Mouse (Mus musculus) neural tube, embryonic 13.5 days (tissue): ENCODE results near the gene Dnajc21. TPM values are rescaled to one million over a fixed set of nuclear protein-coding genes. Genes with fewer than 3 reads are reported as not detected.
A peak's percentile ranks its signal among the peaks of the same experiment; 100 is the strongest.

Experiments used
- ATAC-seq: fragments of 200-750 bp; cut with Nextera tagmentation; 2 replicates; pipeline ENCODE4 v1.8.0; 2017; ENCODE audit warnings: low read depth, mild to moderate bottlenecking, moderate TSS enrichment, moderate library complexity
- H3K27ac ChIP-seq: fragments of 300-500 bp; sonication (generic); replicated peaks from 2 replicates; pipeline ENCODE4 v1.5.1; 2015; ENCODE audit warnings: moderate library complexity, mild to moderate bottlenecking, inconsistent platforms
- H3K27me3 ChIP-seq: fragments of 300-500 bp; sonication (generic); 2 replicates; pipeline ENCODE4 v1.6.1; 2015; ENCODE audit warnings: mild to moderate bottlenecking, inconsistent platforms
- H3K36me3 ChIP-seq: fragments of 300-500 bp; sonication (generic); 2 replicates; pipeline ENCODE4 v1.6.1; 2015; ENCODE audit warnings: mild to moderate bottlenecking, inconsistent platforms
- H3K4me1 ChIP-seq: fragments of 300-500 bp; sonication (generic); replicated peaks from 2 replicates; pipeline ENCODE4 v1.6.1; 2015; ENCODE audit warnings: inconsistent platforms
- H3K4me2 ChIP-seq: fragments of 300-500 bp; sonication (generic); 2 replicates; pipeline ENCODE4 v1.6.1; 2015; ENCODE audit warnings: inconsistent platforms, mild to moderate bottlenecking, moderate library complexity
- H3K4me3 ChIP-seq: fragments of 300-500 bp; sonication (generic); 2 replicates; pipeline ENCODE4 v1.5.1; 2015; ENCODE audit warnings: mild to moderate bottlenecking, inconsistent platforms
- H3K9ac ChIP-seq: fragments of 300-500 bp; sonication (generic); 2 replicates; pipeline ENCODE4 v1.6.1; 2015; ENCODE audit warnings: moderate library complexity, mild to moderate bottlenecking, inconsistent platforms
- H3K9me3 ChIP-seq: fragments of 300-500 bp; sonication (generic); 2 replicates; pipeline ENCODE4 v1.6.1; 2016; ENCODE audit warnings: inconsistent platforms
- WGBS: fragments of 180-500 bp; shearing (Covaris S2); methylation state at CpG from one replicate; pipeline ENCODE4 v1.1.7; 2015; 5-methylcytosine and 5-hydroxymethylcytosine counted together
- polyA plus RNA-seq: library from polyadenylated mRNA; unstranded; fragments of >200 nt; fragmentation: Nextera tagmentation; extraction: Ambion mirVana; gene quantifications from 2 replicates; pipeline ENCODE4 v1.2.1, GENCODE M21; 2015

Gene Dnajc21
- polyA plus RNA-seq, 1 experiment from 2014 or later, result 12.5 TPM

DNA sequence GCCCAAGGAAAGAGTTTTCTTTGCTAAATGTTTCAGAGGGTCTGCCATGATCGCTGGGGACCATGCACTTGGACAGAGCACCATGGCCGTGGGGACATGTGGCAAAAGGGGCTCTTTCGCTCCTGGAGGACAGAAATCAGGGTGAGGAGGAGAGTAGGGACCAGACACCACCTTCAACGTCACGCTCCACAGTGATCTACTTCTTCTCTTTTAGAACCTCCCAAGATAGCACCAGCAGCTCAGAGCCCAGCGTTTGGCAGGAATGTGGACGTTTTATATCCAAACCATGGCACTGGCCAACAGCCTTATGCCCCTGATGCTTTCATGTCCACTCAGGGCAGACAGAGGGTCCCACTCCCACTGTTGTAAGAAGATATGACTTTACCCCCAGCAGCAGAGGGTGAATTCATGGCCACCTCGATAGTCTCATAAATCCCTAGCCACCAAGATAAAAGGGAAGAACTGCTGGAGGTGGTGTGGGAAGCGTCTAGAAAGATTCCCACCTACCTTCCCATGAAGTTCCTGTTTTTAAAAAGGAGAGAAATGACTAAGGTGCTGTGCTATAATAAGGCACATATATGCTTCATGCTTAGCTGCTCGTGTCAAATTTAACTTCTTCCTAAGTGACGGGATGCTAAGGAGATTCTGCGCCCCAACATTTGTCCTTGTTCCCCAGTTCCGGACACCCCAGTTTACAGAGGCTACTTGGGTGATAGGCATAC, 43.6 kb downstream of the Dnajc21 start:
- no peak overlapping the region for H3K4me2 ChIP-seq
- no peak overlapping the region for H3K9ac ChIP-seq
- peaks cover 4% of the 10 kb centered on the region for H3K4me1 ChIP-seq
- H3K4me3 ChIP-seq, result no peak overlapping the region
- no peak for ATAC-seq
- H3K27me3 ChIP-seq, result no peaks in the 10 kb centered on the region; the same call in 1 of the 2 replicates
- no peaks in the 10 kb centered on the region for H3K36me3 ChIP-seq
- no peak overlapping the region for H3K27ac ChIP-seq
- 93% methylated on average over 13 of the region's 13 CpGs for WGBS
- 0 out of 2 replicates have a peak, but pooled peaks cover 3% of the 10 kb centered on the region for H3K9me3 ChIP-seq

DNA sequence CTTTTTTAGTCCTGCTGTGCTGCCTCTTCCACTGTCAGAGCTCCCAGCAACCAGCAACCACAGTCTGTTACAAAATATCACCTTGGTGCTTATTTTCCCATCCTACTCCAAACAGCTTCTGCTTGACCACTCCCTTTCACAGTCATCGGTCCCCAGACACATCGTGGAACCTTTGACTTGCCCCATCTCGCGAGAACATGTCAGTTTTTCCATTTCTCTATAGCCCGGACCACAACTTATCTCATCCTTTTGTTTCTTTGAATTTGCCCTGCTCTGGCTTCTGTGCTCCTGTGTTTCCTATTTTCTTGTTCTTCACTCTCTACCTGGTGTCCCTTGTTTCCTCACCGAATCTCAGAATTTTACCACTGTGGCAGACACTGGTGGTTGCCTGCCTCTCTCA, 44.2 kb downstream of the Dnajc21 start:
- H3K9ac ChIP-seq, result no peak overlapping the region
- H3K36me3 ChIP-seq, result no peaks in the 10 kb centered on the region
- H3K4me3 ChIP-seq, result no peak overlapping the region
- no peak overlapping the region for H3K4me2 ChIP-seq
- H3K27me3 ChIP-seq, result no peaks in the 10 kb centered on the region; the same call in 1 of the 2 replicates
- H3K27ac ChIP-seq, result no peak overlapping the region
- peaks cover 10% of the 10 kb centered on the region for H3K4me1 ChIP-seq
- 0 out of 2 replicates have a peak, but pooled peaks cover 3% of the 10 kb centered on the region for H3K9me3 ChIP-seq
- ATAC-seq, result no peak
- 89% methylated on average over 6 of the region's 6 CpGs for WGBS

DNA sequence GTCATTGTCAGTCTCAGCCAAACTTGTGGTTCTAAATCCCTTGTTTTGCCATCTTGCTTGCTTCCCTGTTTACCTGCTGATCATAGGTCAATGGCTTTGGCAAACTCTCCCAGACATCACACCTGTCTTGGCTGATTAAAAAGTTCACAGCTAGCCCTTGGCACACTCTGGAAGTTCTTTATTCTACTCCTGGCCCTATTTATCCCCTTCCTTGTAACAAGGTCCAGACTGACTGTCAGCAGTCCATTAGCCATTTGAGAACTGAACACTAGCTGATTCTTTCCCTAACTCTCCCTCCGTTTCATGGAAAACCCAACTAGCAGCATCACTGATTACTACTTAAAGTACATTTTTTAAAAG, 48.6 kb downstream of the Dnajc21 start:
- H3K4me1 ChIP-seq, result peaks cover 14% of the 10 kb centered on the region
- H3K9me3 ChIP-seq, result no peaks in the 10 kb centered on the region
- H3K4me3 ChIP-seq, result no peak overlapping the region
- ATAC-seq, result peak; percentile 45; the same call in 1 of the 2 replicates
- H3K4me2 ChIP-seq, result no peak overlapping the region
- no peak overlapping the region for H3K9ac ChIP-seq
- H3K27me3 ChIP-seq, result no peaks in the 10 kb centered on the region; the same call in 1 of the 2 replicates
- no peaks in the 10 kb centered on the region for H3K36me3 ChIP-seq
- 22% methylated on average over 1 of the region's 1 CpGs for WGBS
- H3K27ac ChIP-seq, result no peak overlapping the region

DNA sequence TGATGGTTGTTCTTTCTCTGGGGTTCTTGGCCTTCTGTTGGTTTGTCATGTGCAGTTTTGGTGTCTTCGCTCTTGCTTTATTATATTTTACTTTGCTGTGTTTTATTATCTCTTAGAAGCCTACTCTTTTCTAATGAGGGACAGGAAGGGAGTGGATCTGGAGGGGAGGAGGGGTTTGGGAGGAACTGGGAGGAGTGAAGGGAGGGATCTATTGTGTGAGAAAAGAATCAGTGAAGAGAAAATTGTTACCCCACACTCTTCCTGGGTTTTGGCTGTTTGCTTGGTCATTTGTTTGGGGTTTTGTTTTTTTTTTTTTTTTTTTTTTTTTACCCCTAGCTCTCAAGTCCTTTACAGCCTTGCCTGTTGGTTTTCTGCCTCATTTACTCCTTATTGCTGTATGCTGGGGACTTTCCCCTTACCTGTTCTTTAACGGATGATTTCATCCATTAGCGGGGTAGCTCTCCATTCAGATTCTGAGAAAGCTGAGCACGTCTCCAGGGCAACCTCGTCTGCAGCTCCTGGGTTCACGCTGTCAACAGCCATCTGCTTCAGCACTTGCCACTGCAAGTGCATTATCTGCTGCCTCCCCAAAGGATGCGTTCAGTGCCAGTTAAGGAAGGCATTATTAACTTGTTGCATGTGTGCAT, 49.1 kb downstream of the Dnajc21 start:
- no peaks in the 10 kb centered on the region; the same call in 1 of the 2 replicates for H3K27me3 ChIP-seq
- H3K4me1 ChIP-seq, result peaks cover 14% of the 10 kb centered on the region
- peak; percentile 86 for ATAC-seq
- H3K4me3 ChIP-seq, result no peak overlapping the region
- H3K4me2 ChIP-seq, result no peak overlapping the region
- no peaks in the 10 kb centered on the region for H3K9me3 ChIP-seq
- WGBS, result 11% methylated on average over 7 of the region's 7 CpGs
- H3K36me3 ChIP-seq, result no peaks in the 10 kb centered on the region
- H3K9ac ChIP-seq, result no peak overlapping the region
- H3K27ac ChIP-seq, result no peak overlapping the region

DNA sequence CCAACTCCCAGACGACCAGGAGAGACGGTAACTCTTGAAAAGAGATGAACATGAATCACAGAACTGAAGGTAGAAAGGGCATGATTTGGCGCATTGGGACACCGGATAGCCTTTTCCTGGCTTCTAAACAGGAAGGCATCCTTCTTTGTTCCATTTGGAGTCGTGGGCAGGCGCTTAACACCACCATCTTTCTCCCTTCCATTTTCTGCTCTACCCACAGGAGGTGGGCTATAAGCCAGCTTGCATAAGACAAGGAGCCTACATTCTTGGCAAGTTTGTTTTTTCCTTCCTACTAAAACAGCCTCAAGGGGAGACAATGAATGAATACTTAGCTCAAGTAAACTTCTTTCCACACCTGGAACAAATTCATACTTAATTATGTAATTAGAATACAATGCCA, 56.7 kb downstream of the Dnajc21 start:
- Histone ChIP-seq H3K4me2 (no peak overlapping the region), H3K9me3 (no peaks in the 10 kb centered on the region), H3K9ac (no peak overlapping the region), H3K4me1 (no peaks in the 10 kb centered on the region), H3K4me3 (no peak overlapping the region), H3K27me3 (no peaks in the 10 kb centered on the region), H3K27ac (no peak overlapping the region), H3K36me3 (no peaks in the 10 kb centered on the region)
- 89% methylated on average over 6 of the region's 6 CpGs for WGBS
- ATAC-seq, result no peak

DNA sequence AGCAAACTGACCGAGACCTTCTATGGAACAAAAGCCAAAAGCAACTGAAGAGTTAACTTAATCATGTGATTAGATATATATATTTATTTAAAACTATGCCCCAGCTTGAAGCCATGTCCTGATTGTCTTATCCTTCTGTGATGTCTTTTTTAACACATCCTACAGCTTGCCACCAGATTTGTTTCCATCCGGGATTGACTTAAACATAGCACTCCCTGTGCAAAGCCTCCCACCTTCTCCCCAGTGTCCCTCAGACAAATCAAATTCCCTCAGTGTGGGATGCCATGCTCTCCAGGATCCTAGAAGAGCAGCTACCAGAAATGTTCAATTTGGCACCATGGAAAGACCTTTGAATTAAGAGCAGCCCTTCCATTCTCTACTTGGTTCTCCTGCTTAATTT, 59.4 kb downstream of the Dnajc21 start:
- no peaks in the 10 kb centered on the region for H3K36me3 ChIP-seq

DNA sequence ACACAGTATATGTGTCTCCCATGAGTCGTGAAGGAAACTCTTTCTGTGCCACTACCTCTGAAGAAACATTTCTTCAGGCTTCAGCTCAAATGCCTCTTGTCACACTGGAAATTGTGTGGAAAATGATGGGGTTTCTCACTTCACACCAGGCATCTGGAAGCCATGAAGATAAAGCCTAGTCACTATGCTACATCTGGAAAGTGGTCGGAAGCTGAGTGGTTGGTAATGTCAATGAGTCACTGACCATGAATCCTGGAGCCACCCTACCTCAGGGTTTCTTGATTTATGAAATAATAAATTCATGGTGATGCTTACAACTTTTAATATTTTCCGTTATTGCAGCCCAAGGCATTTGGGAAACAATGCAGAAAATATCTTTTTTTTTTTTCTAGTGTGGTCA, 60.5 kb downstream of the Dnajc21 start:
- Histone ChIP-seq H3K4me2 (no peak overlapping the region), H3K9me3 (no peaks in the 10 kb centered on the region), H3K4me3 (no peak overlapping the region), H3K27ac (no peak overlapping the region), H3K27me3 (no peaks in the 10 kb centered on the region), H3K36me3 (no peaks in the 10 kb centered on the region), H3K4me1 (no peaks in the 10 kb centered on the region), H3K9ac (no peak overlapping the region)
- WGBS, result 88% methylated on average over 3 of the region's 3 CpGs
- no peak for ATAC-seq

More for the DNA sequence above, 59.4 kb downstream of the Dnajc21 start:
- Histone ChIP-seq H3K4me1 (no peaks in the 10 kb centered on the region), H3K27me3 (no peaks in the 10 kb centered on the region), H3K27ac (no peak overlapping the region), H3K4me3 (no peak overlapping the region), H3K4me2 (no peak overlapping the region), H3K9me3 (no peaks in the 10 kb centered on the region), H3K9ac (no peak overlapping the region)
- no peak for ATAC-seq
- WGBS, result 87% methylated on average over 2 of the region's 2 CpGs

DNA sequence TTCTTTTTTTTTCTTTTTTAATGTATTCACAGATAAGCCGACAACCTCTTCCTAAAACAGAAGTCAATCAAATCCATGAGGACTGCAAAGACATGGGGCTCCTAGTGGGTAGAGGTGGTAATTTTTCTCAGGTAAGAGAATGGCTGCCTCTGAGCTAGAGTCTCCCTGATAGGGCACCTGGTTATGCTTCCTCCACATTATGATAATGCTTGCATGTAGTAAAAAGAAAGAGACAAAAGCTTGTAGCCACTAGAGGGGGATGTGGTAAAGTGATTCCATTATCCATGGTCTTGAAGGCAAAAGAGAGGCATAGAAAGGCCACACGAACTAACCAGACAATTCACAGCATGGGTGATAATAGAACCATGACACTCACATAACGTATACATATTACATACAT, 69.9 kb downstream of the Dnajc21 start:
- H3K27ac ChIP-seq, result no peak overlapping the region
- no peaks in the 10 kb centered on the region for H3K4me1 ChIP-seq
- H3K4me3 ChIP-seq, result no peak overlapping the region
- no peaks in the 10 kb centered on the region for H3K9me3 ChIP-seq
- peak; percentile 53; the same call in 1 of the 2 replicates for ATAC-seq
- H3K36me3 ChIP-seq, result no peaks in the 10 kb centered on the region
- H3K27me3 ChIP-seq, result no peaks in the 10 kb centered on the region
- WGBS, result 49% methylated on average over 3 of the region's 3 CpGs
- H3K4me2 ChIP-seq, result no peak overlapping the region
- no peak overlapping the region for H3K9ac ChIP-seq

DNA sequence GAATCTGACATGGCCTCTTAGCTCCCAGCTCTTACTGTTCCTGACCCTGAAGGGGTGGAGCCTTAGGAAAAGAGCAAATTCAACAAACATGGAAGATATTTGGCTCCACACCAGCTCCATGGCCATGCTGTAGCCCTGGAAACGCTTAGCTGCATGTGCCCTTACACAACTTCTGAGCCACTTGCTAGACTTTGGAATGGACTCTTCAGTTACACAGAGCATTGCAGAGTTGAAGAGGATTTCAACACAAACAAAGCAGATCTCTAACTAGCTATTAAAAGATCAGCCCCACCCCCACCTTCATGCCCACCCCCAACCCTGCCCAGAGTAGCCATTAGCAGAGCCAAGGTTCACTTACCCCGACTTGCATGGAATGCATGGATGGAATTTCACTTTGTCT, 70.5 kb downstream of the Dnajc21 start:
- no peak for ATAC-seq
- no peak overlapping the region for H3K27ac ChIP-seq
- WGBS, result 73% methylated on average over 2 of the region's 2 CpGs

More for the DNA sequence above, 70.5 kb downstream of the Dnajc21 start:
- Histone ChIP-seq H3K4me2 (no peak overlapping the region), H3K4me1 (no peaks in the 10 kb centered on the region), H3K27me3 (no peaks in the 10 kb centered on the region), H3K36me3 (no peaks in the 10 kb centered on the region), H3K4me3 (no peak overlapping the region), H3K9me3 (no peaks in the 10 kb centered on the region), H3K9ac (no peak overlapping the region)

Other genes with a start within 250 kb of the Dnajc21 start
- gene Gm21973, start 145.1 kb downstream of the Dnajc21 start, polyA plus RNA-seq, result not detected in 2 replicates
- gene Agxt2, start 112.0 kb downstream of the Dnajc21 start, polyA plus RNA-seq, result not detected in 2 replicates
- gene Brix1, start 15.4 kb upstream of the Dnajc21 start, polyA plus RNA-seq, result 69.6 and 77.6 TPM in 2 replicates
- gene Rad1, start 15.5 kb upstream of the Dnajc21 start, polyA plus RNA-seq, result 30.3 and 32.5 TPM in 2 replicates
- gene Ttc23l, start 88.2 kb upstream of the Dnajc21 start, polyA plus RNA-seq, result not detected in 2 replicates
- gene Rai14, start 244.1 kb upstream of the Dnajc21 start, polyA plus RNA-seq, result 19.9 and 28.0 TPM in 2 replicates